10 mouse cellular contexts compared by ENCODE assay signal in the genomic region with DNA sequence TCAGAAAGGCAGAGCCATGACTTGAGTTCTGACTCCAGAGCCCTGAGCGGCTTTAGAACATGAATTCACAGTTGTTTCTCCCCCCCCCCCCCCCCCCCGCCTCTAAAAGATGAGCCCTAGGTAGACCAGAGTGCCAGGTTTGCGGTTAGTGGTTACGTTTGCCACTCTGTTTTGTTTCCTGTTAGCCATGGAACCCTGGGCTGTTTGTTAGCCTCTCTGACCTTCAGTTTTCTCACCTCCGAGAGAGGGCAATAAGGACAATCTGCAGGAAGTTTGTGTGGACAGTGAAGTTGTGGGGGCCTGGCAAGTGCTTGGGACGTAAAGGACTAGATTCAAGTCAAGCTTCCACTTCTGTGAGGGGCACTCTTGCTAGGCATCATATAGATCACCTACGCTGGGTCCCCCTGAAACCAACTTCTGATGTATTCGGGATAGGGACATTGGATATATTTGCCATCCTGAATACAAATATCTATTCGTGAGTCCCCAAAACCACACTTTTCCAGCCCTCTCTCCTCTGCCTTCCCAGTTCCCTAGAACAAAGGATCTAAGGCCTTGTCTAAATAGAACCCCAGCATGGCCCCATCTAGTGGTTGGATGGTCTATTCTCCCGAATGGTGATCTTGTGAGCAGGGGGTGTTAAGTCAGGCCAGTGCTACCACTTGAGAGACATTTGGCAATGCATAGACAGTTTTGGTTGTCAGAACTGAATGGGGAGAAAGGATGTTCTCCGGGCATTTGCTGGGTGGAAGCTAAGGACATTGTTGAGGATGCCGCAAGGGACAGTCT.
DNase-seq lines count a peak whose midpoint lies in the region; ATAC-seq and TF ChIP-seq lines count a peak whose summit lies in the region.
"Had no signal": no experiment of that assay in that cellular context is flagged by ENCODE, and none has a peak within 500 bp of the region (broad histone marks: within the 10 kb centered on the region; RNA-seq: fewer than 3 reads in every experiment).

No protein-coding gene starts in this region.

- no peaks in the 10 kb centered on the region for H3K9me3 ChIP-seq in MEL (replicated peaks; ENCODE audit: insufficient read depth, low read length)
- H3K9me3 ChIP-seq: hindbrain, embryonic 15.5 days had no signal

- TF ChIP-seq EP300 in MEL (IDR thresholded peaks at IDR 0.05; ENCODE audit: low read depth in 1 of 2, low read length in 2 of 2): no peak

- DNase-seq in CD4-positive, CD25-positive, alpha-beta regulatory T cell, adult 2 months (ENCODE audit: low read depth, low spot score): peak; percentile 48
- DNase-seq in layer of hippocampus, adult 11-12 months (ENCODE audit: low spot score): peak; percentile 31
- DNase-seq in layer of hippocampus, postnatal 36 days: no peak
- no peak for DNase-seq in MEL (ENCODE audit: low read depth, low spot score)
- peak; percentile 26 for DNase-seq in lung, postnatal 36 days

- no peaks in the 10 kb centered on the region; a peak in 1 of 4 replicates for H3K27me3 ChIP-seq in MEL (ENCODE audit: control insufficient read depth in 1 of 2, insufficient read depth in 2 of 2, low read length in 2 of 2)
- H3K27me3 ChIP-seq: hindbrain, embryonic 15.5 days had no signal

- no peaks in the 10 kb centered on the region for H3K36me3 ChIP-seq in MEL (ENCODE audit: control insufficient read depth in 1 of 2, insufficient read depth in 2 of 2, low read length in 2 of 2)
- H3K36me3 ChIP-seq: forebrain, embryonic 10.5 days; hindbrain, embryonic 15.5 days had no signal

- no peak overlapping the region for H3K9ac ChIP-seq in MEL (ENCODE audit: control insufficient read depth, low read depth, low read length, poor library complexity, severe bottlenecking)
- H3K9ac ChIP-seq: hindbrain, embryonic 15.5 days had no signal

- no peak for TF ChIP-seq POLR2A in MEL (IDR thresholded peaks at IDR 0.05; ENCODE audit: control insufficient read depth in 1 of 2, insufficient read depth in 1 of 2, low read depth in 1 of 2, low read length in 2 of 2, poor library complexity in 1 of 2)

- H3K4me1 ChIP-seq in MEL (ENCODE audit: control insufficient read depth in 1 of 2, insufficient read depth in 2 of 2, low read length in 2 of 2): no peaks in the 10 kb centered on the region

- TF ChIP-seq RAD21 in MEL (IDR thresholded peaks at IDR 0.05; ENCODE audit: low read depth, low read length): no peak; the same call in none of the 2 replicates

- no peaks in the 10 kb centered on the region for H3K79me2 ChIP-seq in MEL (ENCODE audit: control insufficient read depth, insufficient read depth, low read length, poor library complexity)

- H3K27ac ChIP-seq in MEL (ENCODE audit: control insufficient read depth, low read depth, low read length): no peak overlapping the region
- H3K27ac ChIP-seq: forebrain, embryonic 10.5 days; hindbrain, embryonic 15.5 days had no signal

- H3K4me3 ChIP-seq in MEL (ENCODE audit: control insufficient read depth in 1 of 2, insufficient read depth in 1 of 2, low read depth in 2 of 2, low read length in 2 of 2): no peak overlapping the region
- H3K4me3 ChIP-seq: forebrain, embryonic 10.5 days; hindbrain, embryonic 15.5 days had no signal

- TF ChIP-seq CTCF in MEL (IDR thresholded peaks at IDR 0.05 in 2 of 3, conservative IDR thresholded peaks at IDR 0.05 in 1 of 3; ENCODE audit: control insufficient read depth in 1 of 3, insufficient read depth in 1 of 3, low read depth in 2 of 3, low read length in 3 of 3, poor library complexity in 1 of 3, severe bottlenecking in 1 of 3): peak in 1 of 3 experiments; percentile 36; a peak in 2 of 6 replicates

- no peak for ATAC-seq in CD4-positive, CD25-positive, alpha-beta regulatory T cell, adult 4 months
- no peak; the same call in 1 of the 2 replicates for ATAC-seq in megakaryocyte, adult 5-6 weeks (ENCODE audit: poor library complexity, severe bottlenecking)
- ATAC-seq in monocyte, adult 5-6 weeks (replicated peaks; ENCODE audit: insufficient number of reproducible peaks, low FRiP score, low TSS enrichment, poor library complexity, severe bottlenecking): no peak

TF ChIP-seq in MEL, 35 proteins besides CTCF, POLR2A, EP300 and RAD21:
- TF ChIP-seq NELFE (IDR thresholded peaks at IDR 0.05; ENCODE audit: low read depth, low read length) (no peak), SMC3 (IDR thresholded peaks at IDR 0.05; ENCODE audit: low read depth, low read length) (peak; percentile 36; the same call in 1 of the 2 replicates), ZNF384 (IDR thresholded peaks at IDR 0.05; ENCODE audit: low read depth, low read length) (no peak), GABPA (IDR thresholded peaks at IDR 0.05; ENCODE audit: low read depth, low read length) (no peak), ETS1 (IDR thresholded peaks at IDR 0.05; ENCODE audit: low read depth, low read length) (no peak)

Comparison
In these comparisons a context has a peak if more than half of its experiments do, and no peak if none do; other contexts are left out.
1. DNase-seq: peak in CD4-positive, CD25-positive, alpha-beta regulatory T cell, adult 2 months (single experiment), layer of hippocampus, adult 11-12 months (single experiment) and lung, postnatal 36 days (single experiment); none in layer of hippocampus, postnatal 36 days (0 of 2) and MEL (single experiment).